Mouse (Mus musculus) cerebellum, adult 9-11 months (tissue): Measurements from ENCODE around the gene Ccp110.

ENCODE experiments used
- DNase-seq: peaks from one replicate; pipeline ENCODE4 v3.0.0; 2022

The Ccp110 gene

DNA sequence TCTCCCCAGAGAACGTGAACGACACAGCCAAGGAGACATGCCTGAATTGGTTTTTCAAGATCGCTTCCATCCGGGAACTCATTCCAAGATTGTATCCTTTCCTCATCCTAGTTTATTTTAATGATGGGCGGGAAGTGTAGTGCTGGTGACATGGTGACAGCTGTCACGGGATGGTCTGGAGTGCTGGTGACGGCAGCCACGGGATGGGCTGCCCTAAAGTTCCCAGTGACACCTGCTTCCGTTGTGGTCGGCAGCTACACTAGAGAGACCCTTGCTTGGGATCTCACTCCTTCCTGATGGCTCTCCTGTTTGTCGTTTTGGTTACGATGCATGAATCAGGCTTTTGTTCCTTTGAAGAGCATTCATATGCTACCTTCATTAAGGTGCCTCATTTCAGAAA is 60.7 kb downstream of the Ccp110 start:
- no peak for DNase-seq

DNA sequence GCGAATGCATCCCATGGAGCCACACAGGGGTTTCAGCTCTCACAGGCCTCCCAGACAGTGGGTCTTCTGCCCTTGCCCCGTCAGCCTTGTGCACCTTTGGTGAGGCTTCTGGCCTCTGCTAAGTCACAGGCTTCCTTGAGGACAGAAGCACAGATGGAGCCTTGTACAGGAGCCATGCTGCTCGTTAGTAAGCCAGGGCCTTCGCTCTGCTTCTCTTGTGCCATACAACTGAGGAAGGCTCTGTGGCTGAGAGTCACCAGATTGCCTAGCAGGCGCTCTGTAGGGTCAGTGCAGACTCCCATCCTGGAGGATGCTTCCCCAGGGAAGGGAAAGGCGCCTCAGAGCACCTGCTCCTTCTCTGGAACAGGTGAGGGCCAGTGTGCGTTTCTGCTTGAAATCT is 63.6 kb downstream of the Ccp110 start:
- DNase-seq, result no peak

DNA sequence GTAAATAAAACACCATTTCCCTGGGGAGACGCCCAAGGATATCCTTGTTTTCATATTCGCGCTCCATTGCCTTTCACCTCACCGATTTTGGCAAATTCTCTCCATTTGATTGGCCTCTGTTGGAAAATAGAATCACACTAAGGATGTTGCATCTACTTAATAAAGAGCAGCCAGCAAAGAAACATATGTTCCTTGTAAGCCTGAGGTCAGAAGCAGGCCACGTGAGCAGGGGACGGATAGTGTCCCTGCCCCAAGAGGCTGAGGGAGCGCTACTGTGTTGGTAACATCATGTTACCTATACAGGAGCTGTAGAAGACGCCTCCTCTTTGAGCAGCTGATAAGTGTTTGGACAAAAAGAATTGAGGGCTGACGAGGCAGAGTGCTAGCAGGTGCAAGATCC is 64.1 kb downstream of the Ccp110 start:
- DNase-seq, result no peak

DNA sequence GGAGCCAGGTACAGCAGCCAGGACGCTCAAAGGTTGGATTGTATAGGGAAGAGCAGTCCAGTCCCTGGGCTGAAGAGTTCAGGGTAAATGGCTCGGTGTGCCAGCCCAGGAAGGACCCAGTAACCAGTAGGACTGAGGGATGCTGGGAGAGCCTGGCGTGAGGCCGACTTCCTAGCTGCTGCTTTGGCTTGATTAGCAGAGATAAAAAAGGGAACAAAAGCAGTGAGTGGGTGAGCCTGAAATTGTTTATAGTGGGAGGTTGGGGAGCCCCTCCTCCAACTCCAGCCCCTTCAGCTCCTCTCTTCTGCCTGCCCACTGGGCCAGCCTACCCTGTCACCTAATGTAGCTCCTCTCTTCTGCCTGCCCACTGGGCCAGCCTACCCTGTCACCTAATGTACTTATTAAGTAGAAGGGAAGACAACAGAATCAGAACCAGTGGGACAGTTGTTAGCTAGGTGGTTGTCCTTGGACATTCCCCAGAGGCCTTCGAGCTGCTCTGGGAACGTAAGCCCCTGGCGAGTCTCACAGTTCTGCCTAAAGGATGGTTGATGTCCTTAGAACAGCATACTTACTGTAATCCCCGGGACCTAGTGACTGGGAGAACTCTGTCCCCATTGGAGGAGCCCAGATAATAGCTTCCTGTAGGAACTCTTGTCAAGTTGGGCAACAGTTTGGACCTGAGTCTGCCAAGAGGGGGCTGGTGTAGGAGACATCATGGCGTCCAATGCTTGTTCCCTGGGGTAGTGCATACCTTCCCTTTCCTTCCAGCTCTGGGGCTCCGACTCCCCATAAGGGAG is 65.4 kb downstream of the Ccp110 start:
- DNase-seq, result peak; percentile 71

DNA sequence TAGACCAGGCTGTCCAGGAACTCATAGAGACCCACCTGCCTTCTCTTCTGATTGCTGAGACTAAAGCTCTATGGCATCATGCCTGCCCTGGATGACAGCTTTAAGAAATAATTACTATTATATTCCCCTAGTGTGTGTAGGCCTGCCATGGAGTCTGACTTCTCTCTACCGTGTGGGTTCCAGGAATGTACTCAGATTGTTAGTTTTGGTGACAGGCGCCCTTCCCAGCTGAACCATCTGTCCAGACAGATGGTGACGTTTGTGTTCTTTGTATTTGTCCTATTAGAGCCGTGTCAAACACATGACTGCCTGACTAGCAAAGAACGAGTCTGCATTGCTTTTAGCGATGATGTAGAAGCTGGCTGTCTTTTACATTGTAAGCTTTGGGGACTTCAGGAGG is 66.2 kb downstream of the Ccp110 start:
- peak; percentile 91 for DNase-seq

DNA sequence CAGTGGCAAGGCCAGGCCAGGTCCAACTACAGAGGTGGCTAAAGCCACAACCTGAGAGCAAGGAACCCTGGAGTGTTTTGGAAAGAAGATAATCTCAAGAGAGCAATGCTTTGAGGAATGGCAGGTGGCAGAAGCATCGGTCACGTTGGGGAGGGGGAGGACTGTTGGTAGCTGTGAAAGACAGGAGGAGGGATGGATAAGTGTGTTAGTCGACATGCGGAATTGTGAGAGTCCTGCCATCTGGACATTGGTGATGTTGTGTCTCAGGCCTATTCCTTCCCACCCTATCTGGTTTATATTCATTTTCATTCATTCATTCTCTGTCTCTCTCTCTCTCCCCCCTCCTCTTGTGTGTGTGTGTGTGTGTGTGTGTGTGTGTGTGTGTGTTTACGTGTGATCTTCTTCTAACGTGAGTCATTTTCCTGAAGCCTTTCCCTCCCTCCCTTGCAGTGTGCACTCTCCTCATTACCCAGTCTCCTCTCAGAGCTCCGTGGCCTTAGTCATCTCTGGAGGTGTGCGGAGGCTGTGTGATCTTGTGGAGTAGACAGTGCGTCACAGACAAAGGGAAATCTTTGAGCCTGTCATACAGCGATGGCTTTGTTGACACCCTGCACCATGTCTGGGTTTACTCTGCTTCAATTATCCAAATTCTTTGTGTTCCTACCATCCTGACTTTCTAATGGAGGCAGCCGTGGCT is 71.1 kb downstream of the Ccp110 start:
- no peak for DNase-seq

DNA sequence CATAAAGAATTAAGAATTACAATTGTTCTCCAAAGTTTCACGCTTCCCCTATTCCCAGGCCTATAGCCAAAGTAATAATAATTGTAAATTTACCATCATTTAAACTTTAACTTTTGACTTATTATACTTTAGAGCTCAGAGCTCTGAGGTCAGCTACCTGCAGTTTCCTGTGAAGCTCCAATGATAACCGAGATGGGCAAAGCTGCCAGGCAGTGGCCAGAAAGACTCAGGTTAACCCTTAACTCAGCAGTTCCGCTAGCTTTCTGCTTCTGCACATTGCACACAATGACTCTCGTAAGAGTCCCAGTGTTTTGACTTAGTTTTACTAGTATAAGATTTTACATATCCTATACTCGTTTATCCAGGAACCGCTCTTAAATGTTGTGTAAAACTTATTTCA is 73.7 kb downstream of the Ccp110 start:
- no peak for DNase-seq
